Mouse (Mus musculus): ENCODE measurements around the gene Zfp810.

DNA sequence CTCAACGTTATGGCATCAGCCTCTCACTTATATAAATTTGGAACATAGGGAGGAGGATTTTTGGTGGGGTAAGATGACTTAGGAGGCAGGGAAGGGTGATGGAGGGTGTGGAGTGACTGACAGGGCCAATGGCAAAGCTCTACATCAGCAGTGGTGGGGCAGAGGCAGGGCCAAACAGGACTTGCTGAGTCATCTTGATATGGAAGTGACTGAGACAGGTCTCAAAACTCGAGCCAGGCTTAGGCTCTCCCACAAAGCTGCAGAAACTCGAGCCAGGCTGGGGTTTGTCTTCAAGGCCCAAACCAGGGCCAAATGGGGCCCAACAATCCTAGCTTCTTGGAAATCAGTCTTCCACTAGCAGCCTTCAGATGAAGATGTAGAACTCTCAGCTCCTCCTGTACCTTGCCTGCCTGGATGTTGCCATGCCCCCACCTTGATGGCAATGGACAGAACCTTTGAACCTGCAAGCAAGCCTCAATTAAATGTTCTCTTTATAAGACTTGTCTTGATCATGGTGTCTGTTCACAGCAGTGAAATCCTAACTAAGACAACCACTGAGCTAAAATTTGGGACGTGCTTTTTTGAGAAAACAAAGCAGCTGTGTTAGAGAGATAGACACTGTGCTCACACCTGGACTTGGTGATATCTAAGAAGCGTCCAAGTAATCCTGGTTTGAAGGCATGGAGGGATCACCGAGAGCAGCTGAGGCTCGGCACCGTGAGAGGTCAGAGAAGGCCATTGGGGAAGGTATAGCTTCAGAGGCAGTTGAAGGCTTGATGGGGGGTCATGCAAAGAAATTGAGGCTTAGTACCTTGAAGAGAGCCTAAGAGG, 15.1 kb upstream of the Zfp810 start:
- TF ChIP-seq CTCF (IDR thresholded peaks at IDR 0.05; ENCODE audit: low read depth), result no peak
- TF ChIP-seq EP300 (optimal IDR thresholded peaks at IDR 0.05), result no peak
